Mouse (Mus musculus) myocyte (in vitro differentiated cells): ENCODE data around the gene Fchsd2.

ENCODE experiments used
- CEBPB ChIP-seq: IDR thresholded peaks from 2 replicates; pipeline ENCODE4 v1.6.1; 2011; ENCODE audit warnings: mild to moderate bottlenecking, moderate library complexity; ENCODE audit not compliant: poor library complexity, insufficient read depth, severe bottlenecking
- E2F4 ChIP-seq: IDR thresholded peaks from one replicate; pipeline ENCODE4 v1.6.1; 2011; ENCODE audit warnings: mild to moderate bottlenecking, control low read depth, moderate library complexity; ENCODE audit not compliant: insufficient read depth
- MAX ChIP-seq: IDR thresholded peaks from one replicate; pipeline ENCODE4 v1.6.1; 2011; ENCODE audit warnings: low read depth, mild to moderate bottlenecking, control low read depth
- MYOD1 ChIP-seq, 3 experiments: IDR thresholded peaks; one replicate each; pipeline ENCODE4 v1.6.1; 2011; ENCODE audit warnings: control low read depth in 2 of 3, low read depth in 2 of 3, mild to moderate bottlenecking in 2 of 3, moderate library complexity in 1 of 3; ENCODE audit not compliant: insufficient read length in 2 of 3, control insufficient read depth in 1 of 3
- MYOG ChIP-seq, 3 experiments: IDR thresholded peaks; one replicate each; pipeline ENCODE4 v1.6.1; 2011; ENCODE audit warnings: control low read depth in 2 of 3, low read depth in 2 of 3, mild to moderate bottlenecking in 2 of 3; ENCODE audit not compliant: insufficient read length in 2 of 3, control insufficient read depth in 1 of 3, insufficient read depth in 1 of 3
- POLR2A ChIP-seq: IDR thresholded peaks from one replicate; pipeline ENCODE4 v1.6.1; 2011; ENCODE audit warnings: low read depth, mild to moderate bottlenecking, control low read depth, moderate library complexity; ENCODE audit not compliant: insufficient read length
- POLR2AphosphoS2 ChIP-seq: IDR thresholded peaks from one replicate; pipeline ENCODE4 v1.6.1; 2011; ENCODE audit warnings: low read depth, control low read depth; ENCODE audit not compliant: insufficient read length
- REST ChIP-seq: IDR thresholded peaks from one replicate; pipeline ENCODE4 v1.6.1; 2011; ENCODE audit warnings: mild to moderate bottlenecking, control low read depth, moderate library complexity; ENCODE audit not compliant: insufficient read depth, insufficient read length
- SRF ChIP-seq: IDR thresholded peaks from one replicate; pipeline ENCODE4 v1.6.1; 2011; ENCODE audit warnings: low read depth; ENCODE audit not compliant: control insufficient read depth, insufficient read length
- TCF12 ChIP-seq: IDR thresholded peaks from one replicate; pipeline ENCODE4 v1.6.1; 2011; ENCODE audit warnings: mild to moderate bottlenecking, control low read depth; ENCODE audit not compliant: poor library complexity, insufficient read depth, severe bottlenecking
- USF1 ChIP-seq: IDR thresholded peaks from one replicate; pipeline ENCODE4 v1.6.1; 2011; ENCODE audit warnings: low read depth, mild to moderate bottlenecking, control low read depth, moderate library complexity

DNA sequence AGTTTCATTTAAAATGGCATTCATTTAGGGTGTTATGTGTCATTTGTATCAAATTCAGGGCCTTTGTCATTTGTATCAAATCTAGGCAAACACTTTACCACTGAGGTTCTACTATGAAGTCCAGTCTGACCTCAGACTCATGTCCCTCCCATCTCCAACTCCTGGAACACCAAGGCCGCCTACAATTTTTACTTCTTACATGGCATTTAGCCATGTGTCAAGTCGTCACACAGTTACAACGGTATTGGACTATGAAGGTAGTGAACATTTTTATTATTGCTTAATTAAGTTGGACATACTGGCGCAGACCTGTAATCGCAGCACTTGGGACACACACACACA lies 217.3 kb downstream of the Fchsd2 start:
- TF ChIP-seq POLR2AphosphoS2 = no peak
- TF ChIP-seq POLR2A = no peak
- TF ChIP-seq MAX = no peak
- TF ChIP-seq E2F4 = no peak
- no peak for TF ChIP-seq MYOG (IDR thresholded peaks at IDR 0.05; ENCODE audit: control insufficient read depth in 1 of 3, insufficient read depth in 1 of 3, insufficient read length in 2 of 3, low read depth in 2 of 3)
- TF ChIP-seq SRF = no peak
- TF ChIP-seq REST = no peak
- no peak for TF ChIP-seq USF1
- TF ChIP-seq MYOD1 (IDR thresholded peaks at IDR 0.05; ENCODE audit: control insufficient read depth in 1 of 3, insufficient read length in 2 of 3, low read depth in 2 of 3) = no peak
- TF ChIP-seq CEBPB = no peak
- no peak for TF ChIP-seq TCF12
